Mouse (Mus musculus) kidney, adult 2 months (tissue): ENCODE results near the gene Lgals9.

Source experiments
- CTCF ChIP-seq: fragments of 200-500 bp; conservative IDR thresholded peaks from 2 replicates; pipeline ENCODE4 v1.5.1; 2011; ENCODE audit warnings: low read depth, mild to moderate bottlenecking, control low read depth, low read length, moderate library complexity, mixed read lengths; ENCODE audit not compliant: insufficient read depth, insufficient read length
- POLR2A ChIP-seq: fragments of 200-500 bp; IDR thresholded peaks from one replicate; pipeline ENCODE4 v1.6.1; 2011; ENCODE audit warnings: low read depth, low read length, control low read depth

DNA sequence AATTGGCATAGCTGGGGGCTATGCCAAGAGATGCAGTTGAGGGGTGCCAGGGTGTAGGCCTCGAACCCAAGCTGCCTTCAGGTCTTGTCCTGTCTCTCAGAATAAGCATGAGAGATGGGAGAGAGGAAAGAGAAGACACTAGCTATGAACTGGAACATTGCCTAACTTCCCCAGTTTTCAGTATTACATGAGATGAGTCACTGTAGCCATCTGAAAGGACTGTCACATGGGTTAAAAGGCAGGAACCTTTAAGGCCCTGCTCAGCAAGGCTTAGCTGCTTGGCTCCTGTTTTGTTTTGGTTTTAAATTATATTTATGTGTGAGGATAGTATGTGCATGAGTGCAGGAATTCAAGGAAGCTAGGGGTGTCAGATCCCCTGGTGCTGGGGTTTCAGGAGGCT lies 68.3 kb downstream of the Lgals9 start:
- no peak for TF ChIP-seq CTCF
- no peak for TF ChIP-seq POLR2A
